Mouse (Mus musculus): ENCODE measurements around the gene Olfr890. TPM values are rescaled to one million over a fixed set of nuclear protein-coding genes. Genes with fewer than 3 reads are reported as not detected.
"Not testable (repeated sequence)": the region's sequence is repeated elsewhere in the genome, so short reads cannot be mapped to it uniquely, and the experiment has no call there.

The Olfr890 gene
- polyA plus RNA-seq (2014; fragmentation: Nextera tagmentation; extraction: Ambion mirVana) = not detected in 2 replicates

GRCm38 (mm10) chr9:38142217-38142616 is at the start of gene Olfr890:
Gene Olfr890, plus strand, starts transcription at chr9:38142517.
- no peaks in the 10 kb centered on the region for H3K4me1 ChIP-seq (ENCODE audit: control insufficient read depth, insufficient read depth, low read length)
- no peaks in the 10 kb centered on the region for H3K9me3 ChIP-seq (replicated peaks; ENCODE audit: control insufficient read depth, low read length)
- H3K36me3 ChIP-seq (ENCODE audit: control insufficient read depth, insufficient read depth, low read length) = no peaks in the 10 kb centered on the region
- H3K9ac ChIP-seq (ENCODE audit: low read depth, low read length) = no peak within 1 kb of the TSS
- no peak within 1 kb of the TSS for H3K4me3 ChIP-seq (ENCODE audit: low read depth, low read length)
- ATAC-seq (replicated peaks; ENCODE audit: insufficient number of reproducible peaks, low FRiP score, low TSS enrichment) = no peak
- H3K27ac ChIP-seq (ENCODE audit: low read depth, low read length) = no peak within 1 kb of the TSS
- no peaks in the 10 kb centered on the region for H3K27me3 ChIP-seq (ENCODE audit: control insufficient read depth, insufficient read depth, low read length)
- no peak within 1 kb of the TSS for H3K4me2 ChIP-seq

- Histone ChIP-seq H3K4me1 (ENCODE audit: control insufficient read depth, insufficient read depth, low read length) (no peaks in the 10 kb centered on the region), H3K9me3 (replicated peaks; ENCODE audit: control insufficient read depth, low read length) (no peaks in the 10 kb centered on the region)
- 73% methylated on average over 1 of the region's 1 CpGs for WGBS (ENCODE audit: insufficient replicate concordance)
Measured at GRCm38 (mm10) chr9:38107828-38108227, 34.5 kb upstream of the Olfr890 start, which contains the start of gene Olfr888. Gene Olfr888, plus strand, starts transcription at chr9:38108128.

GRCm38 (mm10) chr9:38114898-38115297 is 27.4 kb upstream of the Olfr890 start, which contains the start of gene Olfr889:
Gene Olfr889, plus strand, starts transcription at chr9:38115198.
- no peaks in the 10 kb centered on the region for H3K27me3 ChIP-seq (ENCODE audit: control insufficient read depth, insufficient read depth, low read length)
- no peak within 1 kb of the TSS for H3K9ac ChIP-seq (ENCODE audit: low read depth, low read length)
- H3K9me3 ChIP-seq (replicated peaks; ENCODE audit: control insufficient read depth, low read length) = no peaks in the 10 kb centered on the region
- ATAC-seq (replicated peaks; ENCODE audit: insufficient number of reproducible peaks, low FRiP score, low TSS enrichment) = no peak
- H3K4me1 ChIP-seq (ENCODE audit: control insufficient read depth, insufficient read depth, low read length) = no peaks in the 10 kb centered on the region
- H3K36me3 ChIP-seq (ENCODE audit: control insufficient read depth, insufficient read depth, low read length) = no peaks in the 10 kb centered on the region
- no peak within 1 kb of the TSS for H3K4me3 ChIP-seq (ENCODE audit: low read depth, low read length)
- H3K4me2 ChIP-seq = no peak within 1 kb of the TSS
- H3K27ac ChIP-seq (ENCODE audit: low read depth, low read length) = no peak within 1 kb of the TSS

More at GRCm38 (mm10) chr9:38107828-38108227, 34.5 kb upstream of the Olfr890 start, which contains the start of gene Olfr888:
- Histone ChIP-seq H3K4me3 (ENCODE audit: low read depth, low read length) (no peak within 1 kb of the TSS), H3K27ac (ENCODE audit: low read depth, low read length) (no peak within 1 kb of the TSS), H3K27me3 (ENCODE audit: control insufficient read depth, insufficient read depth, low read length) (no peaks in the 10 kb centered on the region), H3K4me2 (no peak within 1 kb of the TSS), H3K36me3 (ENCODE audit: control insufficient read depth, insufficient read depth, low read length) (no peaks in the 10 kb centered on the region), H3K9ac (ENCODE audit: low read depth, low read length) (no peak within 1 kb of the TSS)
- ATAC-seq (replicated peaks; ENCODE audit: insufficient number of reproducible peaks, low FRiP score, low TSS enrichment) = no peak

GRCm38 (mm10) chr9:38168341-38168740 is 26.0 kb downstream of the Olfr890 start:
- ATAC-seq (replicated peaks; ENCODE audit: insufficient number of reproducible peaks, low FRiP score, low TSS enrichment); H3K9me3 ChIP-seq (replicated peaks; ENCODE audit: control insufficient read depth, low read length); H3K4me3 ChIP-seq (ENCODE audit: low read depth, low read length); H3K27me3 ChIP-seq (ENCODE audit: control insufficient read depth, insufficient read depth, low read length); H3K27ac ChIP-seq (ENCODE audit: low read depth, low read length); H3K36me3 ChIP-seq (ENCODE audit: control insufficient read depth, insufficient read depth, low read length); H3K4me1 ChIP-seq (ENCODE audit: control insufficient read depth, insufficient read depth, low read length); H3K4me2 ChIP-seq; H3K9ac ChIP-seq (ENCODE audit: low read depth, low read length): not testable (repeated sequence)
- 39% methylated on average over 2 of the region's 2 CpGs for WGBS (ENCODE audit: insufficient replicate concordance)

- no peak for ATAC-seq (replicated peaks; ENCODE audit: insufficient number of reproducible peaks, low FRiP score, low TSS enrichment)
- Histone ChIP-seq H3K36me3 (ENCODE audit: control insufficient read depth, insufficient read depth, low read length) (no peaks in the 10 kb centered on the region), H3K9ac (ENCODE audit: low read depth, low read length) (no peak within 1 kb of the TSS), H3K4me3 (ENCODE audit: low read depth, low read length) (no peak within 1 kb of the TSS), H3K27ac (ENCODE audit: low read depth, low read length) (no peak within 1 kb of the TSS), H3K9me3 (replicated peaks; ENCODE audit: control insufficient read depth, low read length) (peaks cover 7% of the 10 kb centered on the region; the same call in 1 of the 2 replicates), H3K4me1 (ENCODE audit: control insufficient read depth, insufficient read depth, low read length) (no peaks in the 10 kb centered on the region), H3K4me2 (no peak within 1 kb of the TSS), H3K27me3 (ENCODE audit: control insufficient read depth, insufficient read depth, low read length) (no peaks in the 10 kb centered on the region)
- WGBS (ENCODE audit: insufficient replicate concordance) = 71% methylated on average over 1 of the region's 1 CpGs
Measured at GRCm38 (mm10) chr9:38180721-38181120, 38.4 kb downstream of the Olfr890 start, which contains the start of gene Olfr891. Gene Olfr891, minus strand, starts transcription at chr9:38180821.

Other genes starting within 250 kb of the Olfr890 start
- not detected in 2 replicates for gene Olfr145, start 245.8 kb upstream of the Olfr890 start, polyA plus RNA-seq (2014; fragmentation: Nextera tagmentation; extraction: Ambion mirVana)
- not detected in 2 replicates for gene Olfr878, start 224.7 kb upstream of the Olfr890 start, polyA plus RNA-seq (2014; fragmentation: Nextera tagmentation; extraction: Ambion mirVana)
- gene Olfr881, start 150.7 kb upstream of the Olfr890 start, polyA plus RNA-seq (2014; fragmentation: Nextera tagmentation; extraction: Ambion mirVana) = not detected in 2 replicates
- not detected in 2 replicates for gene Olfr883, start 116.7 kb upstream of the Olfr890 start, polyA plus RNA-seq (2014; fragmentation: Nextera tagmentation; extraction: Ambion mirVana)
- not detected in 2 replicates for gene Olfr884, start 96.0 kb upstream of the Olfr890 start, polyA plus RNA-seq (2014; fragmentation: Nextera tagmentation; extraction: Ambion mirVana)
- gene Olfr885, start 81.2 kb upstream of the Olfr890 start, polyA plus RNA-seq (2014; fragmentation: Nextera tagmentation; extraction: Ambion mirVana) = not detected in 2 replicates
- gene Olfr887, start 58.4 kb upstream of the Olfr890 start, polyA plus RNA-seq (2014; fragmentation: Nextera tagmentation; extraction: Ambion mirVana) = not detected in 2 replicates
- not detected in 2 replicates for gene Olfr888, start 34.4 kb upstream of the Olfr890 start, polyA plus RNA-seq (2014; fragmentation: Nextera tagmentation; extraction: Ambion mirVana)
- gene Olfr889, start 27.3 kb upstream of the Olfr890 start, polyA plus RNA-seq (2014; fragmentation: Nextera tagmentation; extraction: Ambion mirVana) = 0.04 TPM in 1 of 2 replicates, not detected in the other
- not detected in 2 replicates for gene Olfr891, start 38.3 kb downstream of the Olfr890 start, polyA plus RNA-seq (2014; fragmentation: Nextera tagmentation; extraction: Ambion mirVana)
- not detected in 2 replicates for gene Olfr893, start 65.8 kb downstream of the Olfr890 start, polyA plus RNA-seq (2014; fragmentation: Nextera tagmentation; extraction: Ambion mirVana)
- gene Olfr894, start 75.5 kb downstream of the Olfr890 start, polyA plus RNA-seq (2014; fragmentation: Nextera tagmentation; extraction: Ambion mirVana) = not detected in 2 replicates
- gene Olfr143, start 110.3 kb downstream of the Olfr890 start, polyA plus RNA-seq (2014; fragmentation: Nextera tagmentation; extraction: Ambion mirVana) = not detected in 2 replicates
- gene Olfr895, start 125.3 kb downstream of the Olfr890 start, polyA plus RNA-seq (2014; fragmentation: Nextera tagmentation; extraction: Ambion mirVana) = not detected in 2 replicates
- gene Olfr896-ps1, start 148.6 kb downstream of the Olfr890 start, polyA plus RNA-seq (2014; fragmentation: Nextera tagmentation; extraction: Ambion mirVana) = not detected in 2 replicates
- not detected in 2 replicates for gene Olfr25, start 186.5 kb downstream of the Olfr890 start, polyA plus RNA-seq (2014; fragmentation: Nextera tagmentation; extraction: Ambion mirVana)
- gene Olfr898, start 205.9 kb downstream of the Olfr890 start, polyA plus RNA-seq (2014; fragmentation: Nextera tagmentation; extraction: Ambion mirVana) = not detected in 2 replicates
- gene Olfr250, start 224.4 kb downstream of the Olfr890 start, polyA plus RNA-seq (2014; fragmentation: Nextera tagmentation; extraction: Ambion mirVana) = not detected in 2 replicates
- not detected in 2 replicates for gene Olfr251, start 234.6 kb downstream of the Olfr890 start, polyA plus RNA-seq (2014; fragmentation: Nextera tagmentation; extraction: Ambion mirVana)

Data from heart, embryonic 11.5 days (tissue).